Mouse (Mus musculus): Measurements from ENCODE around the gene Dnmt3a. TPM values are rescaled to one million over a fixed set of nuclear protein-coding genes. Genes with fewer than 3 reads are reported as not detected.
A peak's percentile ranks its signal among the peaks of the same experiment; 100 is the strongest.

Gene Dnmt3a
- polyA plus RNA-seq, 1 experiment from 2014 or later, result 53.8 TPM

GRCm38 (mm10) chr12:3823408-3823807 is 17.6 kb downstream of the Dnmt3a start:
- Histone ChIP-seq H3K9ac (ENCODE audit: low read depth, low read length) (no peak overlapping the region), H3K9me3 (ENCODE audit: control insufficient read depth, low read length) (no peaks in the 10 kb centered on the region), H3K27me3 (replicated peaks; ENCODE audit: control insufficient read depth, insufficient read depth, low read length) (no peaks in the 10 kb centered on the region), H3K27ac (ENCODE audit: low read length) (no peak overlapping the region), H3K4me3 (ENCODE audit: low read length) (no peak overlapping the region), H3K4me1 (ENCODE audit: control insufficient read depth, insufficient read depth, low read length) (peaks cover 53% of the 10 kb centered on the region), H3K4me2 (ENCODE audit: low read depth, low read length) (no peak overlapping the region), H3K36me3 (ENCODE audit: control insufficient read depth, insufficient read depth, low read length) (no peaks in the 10 kb centered on the region)
- no peak for ATAC-seq
- 64% methylated on average over 5 of the region's 5 CpGs for WGBS

- 51% methylated on average over 5 of the region's 5 CpGs for WGBS
- H3K4me1 ChIP-seq (ENCODE audit: control insufficient read depth, insufficient read depth, low read length), result peaks cover 38% of the 10 kb centered on the region
- H3K27ac ChIP-seq (ENCODE audit: low read length), result no peak overlapping the region
- H3K9me3 ChIP-seq (ENCODE audit: control insufficient read depth, low read length), result no peaks in the 10 kb centered on the region
- peak; percentile 32; the same call in 1 of the 2 replicates for ATAC-seq
- no peak overlapping the region for H3K9ac ChIP-seq (ENCODE audit: low read depth, low read length)
- no peak overlapping the region; the same call in 1 of the 2 replicates for H3K4me2 ChIP-seq (ENCODE audit: low read depth, low read length)
- H3K36me3 ChIP-seq (ENCODE audit: control insufficient read depth, insufficient read depth, low read length), result no peaks in the 10 kb centered on the region
- no peak overlapping the region for H3K4me3 ChIP-seq (ENCODE audit: low read length)
- no peaks in the 10 kb centered on the region for H3K27me3 ChIP-seq (replicated peaks; ENCODE audit: control insufficient read depth, insufficient read depth, low read length)
Observed at GRCm38 (mm10) chr12:3824906-3825713, 19.3 kb downstream of the Dnmt3a start.

GRCm38 (mm10) chr12:3825714-3826080 is 19.9 kb downstream of the Dnmt3a start:
- Histone ChIP-seq H3K4me3 (ENCODE audit: low read length) (no peak overlapping the region), H3K4me1 (ENCODE audit: control insufficient read depth, insufficient read depth, low read length) (peaks cover 34% of the 10 kb centered on the region), H3K9me3 (ENCODE audit: control insufficient read depth, low read length) (no peaks in the 10 kb centered on the region), H3K9ac (ENCODE audit: low read depth, low read length) (no peak overlapping the region), H3K27ac (ENCODE audit: low read length) (no peak overlapping the region; the same call in 1 of the 2 replicates), H3K36me3 (ENCODE audit: control insufficient read depth, insufficient read depth, low read length) (no peaks in the 10 kb centered on the region), H3K4me2 (ENCODE audit: low read depth, low read length) (no peak overlapping the region; the same call in 1 of the 2 replicates), H3K27me3 (replicated peaks; ENCODE audit: control insufficient read depth, insufficient read depth, low read length) (no peaks in the 10 kb centered on the region)
- 39% methylated on average over 12 of the region's 12 CpGs for WGBS
- ATAC-seq, result peak; percentile 84

GRCm38 (mm10) chr12:3827771-3828170 is 22.0 kb downstream of the Dnmt3a start:
- no peak overlapping the region for H3K9ac ChIP-seq (ENCODE audit: low read depth, low read length)
- no peak overlapping the region for H3K4me3 ChIP-seq (ENCODE audit: low read length)
- H3K4me2 ChIP-seq (ENCODE audit: low read depth, low read length), result no peak overlapping the region
- no peak for ATAC-seq
- H3K36me3 ChIP-seq (ENCODE audit: control insufficient read depth, insufficient read depth, low read length), result no peaks in the 10 kb centered on the region
- H3K27ac ChIP-seq (ENCODE audit: low read length), result no peak overlapping the region
- H3K4me1 ChIP-seq (ENCODE audit: control insufficient read depth, insufficient read depth, low read length), result peaks cover 47% of the 10 kb centered on the region
- H3K9me3 ChIP-seq (ENCODE audit: control insufficient read depth, low read length), result no peaks in the 10 kb centered on the region
- WGBS, result 83% methylated on average over 5 of the region's 5 CpGs
- no peaks in the 10 kb centered on the region for H3K27me3 ChIP-seq (replicated peaks; ENCODE audit: control insufficient read depth, insufficient read depth, low read length)

- WGBS, result 49% methylated on average over 7 of the region's 7 CpGs
- ATAC-seq, result peak; percentile 6; the same call in 1 of the 2 replicates
Observed at GRCm38 (mm10) chr12:3833059-3833760, 27.4 kb downstream of the Dnmt3a start.

GRCm38 (mm10) chr12:3833851-3834273 is 28.1 kb downstream of the Dnmt3a start:
- Histone ChIP-seq H3K9ac (ENCODE audit: low read depth, low read length) (peak overlapping the region; percentile 27), H3K4me3 (ENCODE audit: low read length) (peak overlapping the region; percentile 13), H3K4me1 (ENCODE audit: control insufficient read depth, insufficient read depth, low read length) (peaks cover 51% of the 10 kb centered on the region), H3K27me3 (replicated peaks; ENCODE audit: control insufficient read depth, insufficient read depth, low read length) (no peaks in the 10 kb centered on the region), H3K9me3 (ENCODE audit: control insufficient read depth, low read length) (no peaks in the 10 kb centered on the region), H3K36me3 (ENCODE audit: control insufficient read depth, insufficient read depth, low read length) (peaks cover 21% of the 10 kb centered on the region; the same call in 1 of the 2 replicates), H3K4me2 (ENCODE audit: low read depth, low read length) (peak overlapping the region; percentile 37), H3K27ac (ENCODE audit: low read length) (peak overlapping the region; percentile 81)
- peak; percentile 60 for ATAC-seq
- 12% methylated on average over 8 of the region's 8 CpGs for WGBS

More at GRCm38 (mm10) chr12:3833059-3833760, 27.4 kb downstream of the Dnmt3a start:
- Histone ChIP-seq H3K4me3 (ENCODE audit: low read length) (peak overlapping the region; percentile 13), H3K9me3 (ENCODE audit: control insufficient read depth, low read length) (no peaks in the 10 kb centered on the region), H3K4me1 (ENCODE audit: control insufficient read depth, insufficient read depth, low read length) (peaks cover 51% of the 10 kb centered on the region), H3K4me2 (ENCODE audit: low read depth, low read length) (peak overlapping the region; percentile 37), H3K9ac (ENCODE audit: low read depth, low read length) (peak overlapping the region; percentile 27), H3K27me3 (replicated peaks; ENCODE audit: control insufficient read depth, insufficient read depth, low read length) (no peaks in the 10 kb centered on the region), H3K36me3 (ENCODE audit: control insufficient read depth, insufficient read depth, low read length) (peaks cover 21% of the 10 kb centered on the region; the same call in 1 of the 2 replicates), H3K27ac (ENCODE audit: low read length) (peak overlapping the region; percentile 81)

- peak overlapping the region; percentile 13 for H3K4me3 ChIP-seq (ENCODE audit: low read length)
- 15% methylated on average over 21 of the region's 21 CpGs for WGBS
Observed at GRCm38 (mm10) chr12:3834373-3835314, 28.8 kb downstream of the Dnmt3a start.

GRCm38 (mm10) chr12:3835576-3835975 is 29.8 kb downstream of the Dnmt3a start:
- Histone ChIP-seq H3K4me3 (ENCODE audit: low read length) (no peak overlapping the region), H3K4me1 (ENCODE audit: control insufficient read depth, insufficient read depth, low read length) (peaks cover 51% of the 10 kb centered on the region), H3K4me2 (ENCODE audit: low read depth, low read length) (no peak overlapping the region), H3K27ac (ENCODE audit: low read length) (no peak overlapping the region), H3K36me3 (ENCODE audit: control insufficient read depth, insufficient read depth, low read length) (peaks cover 21% of the 10 kb centered on the region; the same call in 1 of the 2 replicates), H3K9ac (ENCODE audit: low read depth, low read length) (no peak overlapping the region), H3K9me3 (ENCODE audit: control insufficient read depth, low read length) (no peaks in the 10 kb centered on the region), H3K27me3 (replicated peaks; ENCODE audit: control insufficient read depth, insufficient read depth, low read length) (no peaks in the 10 kb centered on the region)
- WGBS, result 51% methylated on average over 2 of the region's 2 CpGs
- ATAC-seq, result no peak

More at GRCm38 (mm10) chr12:3834373-3835314, 28.8 kb downstream of the Dnmt3a start:
- peak overlapping the region; percentile 37 for H3K4me2 ChIP-seq (ENCODE audit: low read depth, low read length)
- H3K4me1 ChIP-seq (ENCODE audit: control insufficient read depth, insufficient read depth, low read length), result peaks cover 51% of the 10 kb centered on the region
- ATAC-seq, result peak; percentile 43; the same call in 1 of the 2 replicates
- H3K27me3 ChIP-seq (replicated peaks; ENCODE audit: control insufficient read depth, insufficient read depth, low read length), result no peaks in the 10 kb centered on the region
- H3K9me3 ChIP-seq (ENCODE audit: control insufficient read depth, low read length), result no peaks in the 10 kb centered on the region
- peak overlapping the region; percentile 81 for H3K27ac ChIP-seq (ENCODE audit: low read length)
- peak overlapping the region; percentile 27 for H3K9ac ChIP-seq (ENCODE audit: low read depth, low read length)
- peaks cover 21% of the 10 kb centered on the region; the same call in 1 of the 2 replicates for H3K36me3 ChIP-seq (ENCODE audit: control insufficient read depth, insufficient read depth, low read length)
